Mouse (Mus musculus) intestine, postnatal 0 days (tissue): ENCODE data around the gene Chd3. TPM values are rescaled to one million over a fixed set of nuclear protein-coding genes. Genes with fewer than 3 reads are reported as not detected.

Experiments
- ATAC-seq: fragments of 200-750 bp; cut with Nextera tagmentation; 2 replicates; pipeline ENCODE4 v1.8.0; 2017; ENCODE audit warnings: mild to moderate bottlenecking, moderate TSS enrichment, moderate library complexity
- H3K27ac ChIP-seq: fragments of 300-500 bp; sonication (generic); 2 replicates; pipeline ENCODE4 v1.5.1; 2014; ENCODE audit warnings: mild to moderate bottlenecking, low read depth, low read length, moderate library complexity
- H3K27me3 ChIP-seq: fragments of 300-500 bp; sonication (generic); replicated peaks from 2 replicates; pipeline ENCODE4 v1.6.1; 2014; ENCODE audit warnings: low read length, mixed read lengths; ENCODE audit not compliant: control insufficient read depth, insufficient read depth
- H3K36me3 ChIP-seq: fragments of 300-500 bp; sonication (generic); 2 replicates; pipeline ENCODE4 v1.6.1; 2014; ENCODE audit warnings: mild to moderate bottlenecking, moderate library complexity; ENCODE audit not compliant: control insufficient read depth, insufficient read depth
- H3K4me1 ChIP-seq: fragments of 300-500 bp; sonication (generic); replicated peaks from 2 replicates; pipeline ENCODE4 v1.6.1; 2014; ENCODE audit warnings: antibody characterized with exemption, low read length, mixed read lengths; ENCODE audit not compliant: control insufficient read depth, insufficient read depth
- H3K4me2 ChIP-seq: fragments of 300-500 bp; sonication (generic); replicated peaks from 2 replicates; pipeline ENCODE4 v1.6.1; 2014; ENCODE audit warnings: low read depth, mild to moderate bottlenecking, moderate library complexity
- H3K4me3 ChIP-seq: fragments of 300-500 bp; sonication (generic); 2 replicates; pipeline ENCODE4 v1.5.1; 2014; ENCODE audit warnings: low read depth, low read length
- H3K9ac ChIP-seq: fragments of 300-500 bp; sonication (generic); 2 replicates; pipeline ENCODE4 v1.6.1; 2014; ENCODE audit warnings: mild to moderate bottlenecking, low read depth, low read length
- H3K9me3 ChIP-seq: fragments of 300-500 bp; sonication (generic); 2 replicates; pipeline ENCODE4 v1.6.1; 2016; ENCODE audit warnings: mixed run types; ENCODE audit not compliant: control insufficient read depth
- CTCF ChIP-seq: sonication (generic); IDR thresholded peaks from 2 replicates; pipeline ENCODE4 v1.5.1; 2016; ENCODE audit warnings: low read depth, mild to moderate bottlenecking, control low read depth, antibody characterized with exemption, moderate library complexity
- WGBS: fragments of 180-500 bp; shearing (Covaris S2); extraction: QIAGEN DNeasy Blood & Tissue Kit; methylation state at CpG from one replicate; pipeline ENCODE4 v1.1.7; 2014; 5-methylcytosine and 5-hydroxymethylcytosine counted together
- polyA plus RNA-seq: library from polyadenylated mRNA; unstranded; fragments of >200 nt; fragmentation: Nextera tagmentation; extraction: Ambion mirVana; gene quantifications from 2 replicates; pipeline ENCODE4 v1.2.1, GENCODE M21; 2015

Gene Chd3
- polyA plus RNA-seq, 1 experiment from 2014 or later, result 19.4 TPM

DNA sequence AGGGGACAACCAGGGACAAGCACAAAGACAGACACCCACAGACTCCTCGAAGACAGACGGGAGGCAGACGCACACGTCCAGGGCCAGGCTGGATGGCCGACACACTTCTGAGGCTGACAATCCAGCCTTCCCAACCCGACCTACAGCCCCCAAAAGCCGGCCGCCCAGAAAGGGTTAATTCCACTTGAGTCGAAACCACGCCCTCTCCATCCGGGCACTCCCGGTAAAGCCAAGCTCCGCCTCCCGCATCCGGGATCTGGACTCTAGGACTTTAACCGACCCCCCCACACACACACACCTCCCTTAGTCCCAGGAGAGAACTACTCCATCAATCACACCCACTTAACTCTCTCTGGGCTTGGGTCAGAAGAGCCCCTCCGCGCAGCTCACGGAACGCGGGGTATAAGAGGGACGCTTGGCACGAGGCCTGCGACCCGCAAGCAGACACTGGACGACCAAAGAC is 41.9 kb upstream of the Chd3 start:
- no peaks in the 10 kb centered on the region for H3K9me3 ChIP-seq
- H3K4me2 ChIP-seq, result peak overlapping the region; percentile 78
- WGBS, result under 1% methylated on average over 26 of the region's 26 CpGs
- H3K9ac ChIP-seq, result peak overlapping the region; percentile 90
- peaks cover 11% of the 10 kb centered on the region for H3K4me1 ChIP-seq
- no peaks in the 10 kb centered on the region for H3K27me3 ChIP-seq
- peak overlapping the region; percentile 98 for H3K27ac ChIP-seq
- H3K4me3 ChIP-seq, result peak overlapping the region; percentile 80
- H3K36me3 ChIP-seq, result peaks cover 19% of the 10 kb centered on the region
- ATAC-seq, result peak; percentile 64
- no peak for TF ChIP-seq CTCF

DNA sequence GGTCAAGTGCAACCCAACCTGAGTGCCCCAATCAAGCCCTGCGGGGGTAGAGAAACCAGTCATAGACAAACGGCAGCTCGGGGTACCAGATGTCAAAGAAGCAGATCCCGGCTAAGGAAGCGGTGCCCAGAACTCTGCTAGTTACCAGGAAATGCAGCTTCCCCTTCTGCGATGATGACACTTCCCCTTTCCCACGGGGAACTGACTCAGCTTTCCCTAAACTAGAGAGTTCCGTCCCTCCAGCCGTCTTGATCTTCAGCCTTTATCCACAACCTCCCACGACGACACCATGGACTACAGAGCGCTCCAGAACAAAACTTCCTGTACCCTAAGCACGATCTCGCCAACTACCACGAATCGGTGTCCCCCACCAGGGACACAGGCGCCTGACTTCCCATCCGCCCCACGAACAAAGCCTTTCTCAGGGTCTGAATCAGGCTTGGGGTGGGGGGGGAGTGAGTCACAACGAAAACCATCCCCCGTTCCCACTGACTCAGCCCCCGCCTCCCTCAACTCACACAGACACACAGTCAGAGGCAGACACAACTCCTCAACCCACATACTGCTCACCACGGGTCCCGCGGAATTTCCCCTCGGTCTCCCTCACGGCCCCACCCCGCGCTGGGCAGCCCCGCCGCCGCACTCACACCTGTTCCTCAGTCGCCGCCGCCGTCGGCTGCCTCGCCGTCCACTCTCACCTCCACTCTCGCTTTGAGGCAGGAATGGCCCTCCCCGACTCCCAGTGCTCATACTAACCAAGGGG is 41.3 kb upstream of the Chd3 start:
- peaks cover 25% of the 10 kb centered on the region for H3K36me3 ChIP-seq
- H3K4me1 ChIP-seq, result peaks cover 11% of the 10 kb centered on the region
- TF ChIP-seq CTCF, result no peak
- H3K27me3 ChIP-seq, result no peaks in the 10 kb centered on the region
- H3K4me2 ChIP-seq, result peak overlapping the region; percentile 78
- 0% methylated on average over 41 of the region's 41 CpGs for WGBS
- H3K9ac ChIP-seq, result peak overlapping the region; percentile 90
- ATAC-seq, result peak; percentile 12
- no peaks in the 10 kb centered on the region for H3K9me3 ChIP-seq
- peak overlapping the region; percentile 98 for H3K27ac ChIP-seq
- peak overlapping the region; percentile 80 for H3K4me3 ChIP-seq

DNA sequence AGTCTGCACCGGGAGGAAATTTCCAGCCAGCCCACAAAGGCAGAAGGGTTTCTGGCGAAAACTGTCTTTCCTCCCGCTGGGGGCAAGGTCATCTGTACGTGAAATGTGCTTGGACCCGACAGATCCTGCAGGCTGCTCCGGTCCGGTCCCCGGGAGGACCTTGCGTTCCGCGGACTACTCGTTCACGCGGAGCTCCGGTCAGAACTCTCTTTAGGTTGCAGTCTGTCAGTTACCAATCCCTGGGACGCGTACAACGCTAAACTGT is 40.8 kb upstream of the Chd3 start:
- TF ChIP-seq CTCF, result no peak
- Histone ChIP-seq H3K36me3 (peaks cover 30% of the 10 kb centered on the region), H3K27ac (peak overlapping the region; percentile 98), H3K4me3 (peak overlapping the region; percentile 80), H3K27me3 (no peaks in the 10 kb centered on the region), H3K4me2 (peak overlapping the region; percentile 78), H3K4me1 (peaks cover 9% of the 10 kb centered on the region), H3K9ac (peak overlapping the region; percentile 90), H3K9me3 (no peaks in the 10 kb centered on the region)
- under 1% methylated on average over 18 of the region's 18 CpGs for WGBS
- no peak for ATAC-seq

DNA sequence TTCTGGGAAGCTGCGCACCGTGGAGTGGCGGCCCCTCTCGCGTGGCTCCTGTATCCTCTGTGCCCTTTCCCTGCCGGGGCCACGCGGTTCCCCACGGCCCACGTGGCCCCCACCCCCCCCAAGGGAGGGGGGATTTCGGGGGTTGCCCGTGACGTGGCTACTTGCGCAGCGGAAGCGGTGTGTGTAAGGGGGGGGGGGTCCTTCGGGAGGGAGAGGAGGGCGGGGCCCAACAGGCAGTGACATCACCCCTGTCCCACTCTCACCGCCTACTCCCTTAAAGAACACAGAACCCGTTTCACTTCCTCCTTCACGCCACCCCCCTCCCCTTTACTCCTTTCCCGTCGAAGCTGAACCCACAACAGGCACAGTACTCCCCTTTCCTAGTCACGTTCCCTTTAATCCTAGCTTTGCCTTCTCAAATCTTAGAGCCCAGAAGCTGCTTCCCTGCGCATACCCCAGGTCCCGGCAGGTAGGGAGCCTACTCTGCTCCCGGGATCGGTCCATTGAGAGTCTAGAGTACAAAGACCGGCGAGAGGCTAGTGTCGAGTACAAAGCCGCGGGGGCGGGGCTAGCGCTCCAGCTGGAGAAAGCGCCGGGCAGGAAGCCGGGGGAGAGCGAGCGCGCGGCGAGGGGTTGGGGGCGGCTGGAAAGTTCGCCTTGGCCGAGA is 40.3 kb upstream of the Chd3 start:
- H3K9ac ChIP-seq, result peak overlapping the region; percentile 90
- ATAC-seq, result peak; percentile 55
- no peaks in the 10 kb centered on the region for H3K9me3 ChIP-seq
- peak overlapping the region; percentile 78 for H3K4me2 ChIP-seq
- H3K36me3 ChIP-seq, result peaks cover 35% of the 10 kb centered on the region
- peak overlapping the region; percentile 80 for H3K4me3 ChIP-seq
- H3K4me1 ChIP-seq, result peaks cover 8% of the 10 kb centered on the region
- peak overlapping the region; percentile 98 for H3K27ac ChIP-seq
- WGBS, result under 1% methylated on average over 42 of the region's 46 CpGs
- H3K27me3 ChIP-seq, result no peaks in the 10 kb centered on the region
- TF ChIP-seq CTCF, result no peak

DNA sequence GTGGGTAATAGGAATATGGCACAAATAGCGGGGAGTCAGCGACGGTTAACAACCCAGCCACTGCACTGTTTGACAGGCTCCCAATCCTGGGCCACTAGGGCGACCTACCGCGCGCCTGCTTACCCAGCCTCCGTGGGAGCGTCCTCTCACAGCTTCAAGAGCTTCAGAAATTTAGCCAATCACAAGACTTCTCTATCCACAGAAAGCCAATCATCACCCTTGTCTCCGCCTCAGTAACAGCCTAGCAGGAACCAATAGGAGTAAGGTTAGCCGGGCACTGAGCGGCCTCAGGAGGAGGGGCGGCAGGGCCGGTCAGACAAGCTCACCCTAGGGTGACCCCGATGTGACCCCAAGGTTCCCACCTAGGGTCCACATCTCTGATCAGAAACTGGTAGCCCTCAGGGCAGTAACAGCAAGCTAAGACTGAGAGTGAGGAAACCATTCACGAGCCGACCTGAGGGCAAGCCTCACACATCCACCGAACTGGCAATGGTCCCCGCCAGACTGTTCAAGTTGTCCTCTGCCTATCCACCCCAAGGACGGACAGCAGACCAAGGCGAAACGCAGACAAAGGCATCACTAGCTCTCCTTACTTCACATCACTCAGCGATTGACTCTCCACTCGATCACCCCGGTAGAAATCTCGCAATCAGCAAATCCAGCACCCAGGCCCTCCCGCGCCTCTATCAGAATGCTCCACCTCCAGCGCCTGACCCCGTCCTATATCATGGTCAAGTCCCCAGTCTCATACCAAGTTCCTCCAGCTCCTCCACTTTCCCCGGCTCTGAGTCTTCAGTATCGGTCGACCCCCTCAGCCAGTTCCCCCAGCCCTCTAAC is 39.6 kb upstream of the Chd3 start:
- H3K27ac ChIP-seq, result peak overlapping the region; percentile 98
- WGBS, result 0% methylated on average over 33 of the region's 33 CpGs
- H3K27me3 ChIP-seq, result no peaks in the 10 kb centered on the region
- ATAC-seq, result peak; percentile 58
- H3K9me3 ChIP-seq, result no peaks in the 10 kb centered on the region
- H3K4me2 ChIP-seq, result peak overlapping the region; percentile 78
- TF ChIP-seq CTCF, result peak; percentile 45; the same call in 1 of the 2 replicates
- H3K4me3 ChIP-seq, result peak overlapping the region; percentile 80
- 0 out of 2 replicates have a peak, but pooled peaks cover under 1% of the 10 kb centered on the region for H3K4me1 ChIP-seq
- peak overlapping the region; percentile 90 for H3K9ac ChIP-seq
- H3K36me3 ChIP-seq, result peaks cover 43% of the 10 kb centered on the region

DNA sequence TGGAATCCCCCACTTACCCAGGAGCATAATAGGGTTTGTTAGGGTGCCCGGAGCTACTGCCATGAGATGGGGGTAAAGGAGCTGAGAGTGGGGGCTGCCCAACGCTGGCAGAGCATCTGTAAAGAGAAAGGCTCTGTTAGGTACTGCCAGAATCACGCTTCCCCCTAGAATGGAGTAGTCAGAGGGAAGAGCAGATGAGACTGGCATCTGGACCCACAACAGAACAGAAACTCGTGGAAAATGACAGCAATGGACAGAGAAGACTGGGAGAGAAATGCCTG is 38.5 kb upstream of the Chd3 start:
- H3K36me3 ChIP-seq, result peaks cover 49% of the 10 kb centered on the region
- no peak overlapping the region for H3K4me2 ChIP-seq
- no peak for ATAC-seq
- H3K9ac ChIP-seq, result no peak overlapping the region
- H3K9me3 ChIP-seq, result no peaks in the 10 kb centered on the region
- TF ChIP-seq CTCF, result no peak
- no peaks in the 10 kb centered on the region for H3K4me1 ChIP-seq
- no peaks in the 10 kb centered on the region for H3K27me3 ChIP-seq
- WGBS, result 83% methylated on average over 4 of the region's 4 CpGs
- no peak overlapping the region for H3K4me3 ChIP-seq
- no peak overlapping the region for H3K27ac ChIP-seq
